Mouse (Mus musculus) hindbrain, postnatal 0 days (tissue): ENCODE data around the gene Col6a2. TPM values are rescaled to one million over a fixed set of nuclear protein-coding genes. Genes with fewer than 3 reads are reported as not detected.

Experiments used
- ATAC-seq: fragments of 200-750 bp; cut with Nextera tagmentation; 2 replicates; pipeline ENCODE4 v1.8.0; 2017; ENCODE audit warnings: mild to moderate bottlenecking, moderate TSS enrichment, moderate library complexity
- DNase-seq: peaks from one replicate; pipeline ENCODE4 v3.0.0-alpha.2; 2015; ENCODE audit warnings: low spot score
- H3K27ac ChIP-seq: fragments of 300-500 bp; sonication (generic); 2 replicates; pipeline ENCODE4 v1.5.1; 2014; ENCODE audit warnings: mild to moderate bottlenecking
- H3K27me3 ChIP-seq: fragments of 300-500 bp; sonication (generic); 2 replicates; pipeline ENCODE4 v1.6.1; 2014; ENCODE audit warnings: low read length, mixed read lengths; ENCODE audit not compliant: insufficient read depth
- H3K36me3 ChIP-seq: fragments of 300-500 bp; sonication (generic); 2 replicates; pipeline ENCODE4 v1.6.1; 2014; ENCODE audit warnings: low read length, mixed read lengths; ENCODE audit not compliant: insufficient read depth
- H3K4me1 ChIP-seq: fragments of 300-500 bp; sonication (generic); 2 replicates; pipeline ENCODE4 v1.6.1; 2014; ENCODE audit warnings: antibody characterized with exemption, low read length, mixed read lengths; ENCODE audit not compliant: insufficient read depth
- H3K4me2 ChIP-seq: fragments of 300-500 bp; sonication (generic); 2 replicates; pipeline ENCODE4 v1.6.1; 2014; ENCODE audit warnings: low read depth, mild to moderate bottlenecking, low read length, moderate library complexity, mixed read lengths
- H3K4me3 ChIP-seq: fragments of 300-500 bp; sonication (generic); 2 replicates; pipeline ENCODE4 v1.5.1; 2014; ENCODE audit warnings: low read length
- H3K9ac ChIP-seq: fragments of 300-500 bp; sonication (generic); replicated peaks from 2 replicates; pipeline ENCODE4 v1.6.1; 2014; ENCODE audit warnings: mild to moderate bottlenecking, low read length, moderate library complexity, mixed read lengths
- H3K9me3 ChIP-seq: fragments of 300-500 bp; sonication (generic); 2 replicates; pipeline ENCODE4 v1.6.1; 2016; ENCODE audit warnings: low read length, mixed read lengths
- CTCF ChIP-seq: IDR thresholded peaks from 2 replicates; pipeline ENCODE4 v1.5.1; 2016; ENCODE audit warnings: antibody characterized with exemption, control low read depth, low read depth
- WGBS: fragments of 180-500 bp; shearing (Covaris S2); extraction: QIAGEN DNeasy Blood & Tissue Kit; methylation state at CpG from one replicate; pipeline ENCODE4 v1.1.7; 2014; 5-methylcytosine and 5-hydroxymethylcytosine counted together
- polyA plus RNA-seq: library from polyadenylated mRNA; unstranded; fragments of >200 nt; fragmentation: Nextera tagmentation; extraction: Ambion mirVana; gene quantifications from 2 replicates; pipeline ENCODE4 v1.2.1, GENCODE M21; 2015
- total RNA-seq: library from RNA; depleted of rRNA; stranded (reverse); fragments of >200 nt; gene quantifications from 2 replicates; pipeline ENCODE4 v1.2.3, GENCODE M21; 2014

The Col6a2 gene
- total and polyA plus RNA-seq, 2 experiments from 2014 or later: 22.2 to 37.8 TPM

- no peak for ATAC-seq
- WGBS: 76% methylated on average over 20 of the region's 20 CpGs
- Histone ChIP-seq H3K36me3 (no peaks in the 10 kb centered on the region), H3K27me3 (no peaks in the 10 kb centered on the region), H3K27ac (no peak overlapping the region), H3K9me3 (peaks cover 7% of the 10 kb centered on the region; the same call in 1 of the 2 replicates), H3K9ac (no peak overlapping the region), H3K4me2 (no peak overlapping the region), H3K4me3 (no peak overlapping the region), H3K4me1 (no peaks in the 10 kb centered on the region)
- DNase-seq: peak; percentile 22
- TF ChIP-seq CTCF: no peak
These were observed 41.0 kb upstream of the Col6a2 start for GRCm38 (mm10) chr10:76664156-76665115.

GRCm38 (mm10) chr10:76653345-76654336 lies 30.2 kb upstream of the Col6a2 start:
- Histone ChIP-seq H3K27me3 (no peaks in the 10 kb centered on the region), H3K4me3 (no peak overlapping the region), H3K4me1 (no peaks in the 10 kb centered on the region), H3K27ac (no peak overlapping the region), H3K9me3 (no peaks in the 10 kb centered on the region), H3K9ac (no peak overlapping the region), H3K4me2 (no peak overlapping the region), H3K36me3 (no peaks in the 10 kb centered on the region)
- no peak for TF ChIP-seq CTCF
- 64% methylated on average over 11 of the region's 11 CpGs for WGBS
- DNase-seq: no peak
- no peak for ATAC-seq

GRCm38 (mm10) chr10:76650662-76651342 lies 27.4 kb upstream of the Col6a2 start:
- Histone ChIP-seq H3K4me3 (no peak overlapping the region), H3K9me3 (no peaks in the 10 kb centered on the region), H3K27me3 (no peaks in the 10 kb centered on the region), H3K9ac (no peak overlapping the region), H3K4me1 (no peaks in the 10 kb centered on the region), H3K4me2 (no peak overlapping the region), H3K27ac (no peak overlapping the region), H3K36me3 (no peaks in the 10 kb centered on the region)
- ATAC-seq: no peak
- no peak for TF ChIP-seq CTCF
- DNase-seq: no peak
- WGBS: 79% methylated on average over 12 of the region's 12 CpGs

- Histone ChIP-seq H3K9ac (no peak overlapping the region), H3K4me1 (no peaks in the 10 kb centered on the region), H3K9me3 (no peaks in the 10 kb centered on the region), H3K27me3 (no peaks in the 10 kb centered on the region), H3K4me3 (no peak overlapping the region), H3K27ac (no peak overlapping the region), H3K4me2 (no peak overlapping the region), H3K36me3 (no peaks in the 10 kb centered on the region)
- DNase-seq (no peak), ATAC-seq (no peak)
- 95% methylated on average over 10 of the region's 10 CpGs for WGBS
- TF ChIP-seq CTCF: no peak
These were observed 25.3 kb upstream of the Col6a2 start for GRCm38 (mm10) chr10:76648738-76649137.

- no peak for TF ChIP-seq CTCF
- Histone ChIP-seq H3K9ac (no peak overlapping the region), H3K36me3 (no peaks in the 10 kb centered on the region), H3K4me2 (no peak overlapping the region), H3K4me1 (no peaks in the 10 kb centered on the region), H3K4me3 (no peak overlapping the region), H3K27me3 (no peaks in the 10 kb centered on the region), H3K9me3 (no peaks in the 10 kb centered on the region), H3K27ac (no peak overlapping the region)
- WGBS: 83% methylated on average over 3 of the region's 3 CpGs
- ATAC-seq: no peak
- no peak for DNase-seq
These were observed 24.0 kb upstream of the Col6a2 start for GRCm38 (mm10) chr10:76647390-76647789.

GRCm38 (mm10) chr10:76645686-76646085 lies 22.3 kb upstream of the Col6a2 start:
- Histone ChIP-seq H3K27ac (no peak overlapping the region), H3K4me3 (no peak overlapping the region), H3K36me3 (no peaks in the 10 kb centered on the region), H3K9ac (no peak overlapping the region), H3K4me1 (no peaks in the 10 kb centered on the region), H3K27me3 (no peaks in the 10 kb centered on the region), H3K9me3 (no peaks in the 10 kb centered on the region), H3K4me2 (no peak overlapping the region)
- ATAC-seq: no peak
- no peak for TF ChIP-seq CTCF
- no peak for DNase-seq
- WGBS: 81% methylated on average over 4 of the region's 4 CpGs
